Mouse (Mus musculus): ENCODE measurements at regions not wholly inside any gene's neighbourhood (a gene's known extent, or its start where the extent isn't known, plus 50 kb on each side); places are given as distances from the start of the nearest gene placed in this dataset.

GRCm38 (mm10) chr10:44945205-44945725 is 121.7 kb upstream of the Prep start:
- DNase-seq (ENCODE audit: low spot score in 2 of 2) = no peak

- DNase-seq (ENCODE audit: low spot score in 2 of 2) = no peak
These were observed 127.6 kb upstream of the Prep start for GRCm38 (mm10) chr10:44939403-44939802.

- DNase-seq (ENCODE audit: low spot score in 2 of 2) = no peak
These were observed 130.0 kb upstream of the Prep start for GRCm38 (mm10) chr10:44936976-44937500.

GRCm38 (mm10) chr10:44930796-44931195 is 136.2 kb upstream of the Prep start:
- no peak for DNase-seq (ENCODE audit: low spot score in 2 of 2)

- DNase-seq (ENCODE audit: low spot score in 2 of 2) = no peak
These were observed 153.1 kb upstream of the Prep start for GRCm38 (mm10) chr10:44913751-44914388.

GRCm38 (mm10) chr10:44904520-44904919 is 162.5 kb upstream of the Prep start:
- no peak for DNase-seq (ENCODE audit: low spot score in 2 of 2)

- no peak for DNase-seq (ENCODE audit: low spot score in 2 of 2)
These were observed 165.8 kb upstream of the Prep start for GRCm38 (mm10) chr10:44901203-44901602.

GRCm38 (mm10) chr10:44892124-44892523 is 174.9 kb upstream of the Prep start:
- DNase-seq (ENCODE audit: low spot score in 2 of 2) = no peak

GRCm38 (mm10) chr10:44887081-44887683 is 179.8 kb upstream of the Prep start:
- no peak for DNase-seq (ENCODE audit: low spot score in 2 of 2)

GRCm38 (mm10) chr10:44881967-44882366 is 185.0 kb upstream of the Prep start:
- DNase-seq (ENCODE audit: low spot score in 2 of 2) = no peak

- DNase-seq (ENCODE audit: low spot score in 2 of 2) = no peak
These were observed 189.8 kb upstream of the Prep start for GRCm38 (mm10) chr10:44877076-44877663.

GRCm38 (mm10) chr10:44873642-44874285 is 193.2 kb upstream of the Prep start:
- DNase-seq (ENCODE audit: low spot score in 2 of 2) = no peak

- no peak for DNase-seq (ENCODE audit: low spot score in 2 of 2)
These were observed 202.7 kb upstream of the Prep start for GRCm38 (mm10) chr10:44864191-44864747.

GRCm38 (mm10) chr10:44862360-44862674 is 204.7 kb upstream of the Prep start:
- DNase-seq (ENCODE audit: low spot score in 2 of 2) = no peak

- DNase-seq (ENCODE audit: low spot score in 2 of 2) = no peak
These were observed 205.2 kb upstream of the Prep start for GRCm38 (mm10) chr10:44861671-44862359.

GRCm38 (mm10) chr10:44857444-44857843 is 209.6 kb upstream of the Prep start:
- DNase-seq (ENCODE audit: low spot score in 2 of 2) = no peak

GRCm38 (mm10) chr10:44854109-44854508 is 212.9 kb upstream of the Prep start:
- DNase-seq (ENCODE audit: low spot score in 2 of 2) = no peak

- no peak for DNase-seq (ENCODE audit: low spot score in 2 of 2)
These were observed 218.0 kb upstream of the Prep start for GRCm38 (mm10) chr10:44849016-44849415.

- no peak for DNase-seq (ENCODE audit: low spot score in 2 of 2)
These were observed 220.2 kb upstream of the Prep start for GRCm38 (mm10) chr10:44846765-44847164.

GRCm38 (mm10) chr10:44846149-44846548 is 220.9 kb upstream of the Prep start:
- no peak for DNase-seq (ENCODE audit: low spot score in 2 of 2)

- DNase-seq (ENCODE audit: low spot score in 2 of 2) = no peak
These were observed 226.6 kb upstream of the Prep start for GRCm38 (mm10) chr10:44840449-44840848.

GRCm38 (mm10) chr10:44832455-44832854 is 234.5 kb upstream of the Prep start:
- DNase-seq (ENCODE audit: low spot score in 2 of 2) = no peak
